Mouse (Mus musculus) liver, embryonic 11.5 days (tissue): ENCODE measurements around the gene B3gntl1. TPM values are rescaled to one million over a fixed set of nuclear protein-coding genes. Genes with fewer than 3 reads are reported as not detected.

Experiments used
- ATAC-seq: fragments of 200-750 bp; cut with Nextera tagmentation; replicated peaks from 2 replicates; pipeline ENCODE4 v1.8.0; 2017; ENCODE audit warnings: moderate number of reproducible peaks, mild to moderate bottlenecking, moderate TSS enrichment, moderate library complexity; ENCODE audit not compliant: low FRiP score
- DNase-seq: peaks from one replicate; pipeline ENCODE4 v3.0.0-alpha.2; 2017; ENCODE audit warnings: low spot score
- H3K27ac ChIP-seq: fragments of 300-500 bp; sonication (generic); 2 replicates; pipeline ENCODE4 v1.5.1; 2014; ENCODE audit warnings: mild to moderate bottlenecking, low read depth, low read length, control low read depth
- H3K27me3 ChIP-seq: fragments of 300-500 bp; sonication (generic); replicated peaks from 2 replicates; pipeline ENCODE4 v1.6.1; 2014; ENCODE audit warnings: low read length, mixed read lengths; ENCODE audit not compliant: control insufficient read depth, insufficient read depth
- H3K36me3 ChIP-seq: fragments of 300-500 bp; sonication (generic); 2 replicates; pipeline ENCODE4 v1.6.1; 2014; ENCODE audit warnings: mild to moderate bottlenecking, low read length, moderate library complexity, mixed read lengths; ENCODE audit not compliant: control insufficient read depth, insufficient read depth
- H3K4me1 ChIP-seq: fragments of 300-500 bp; sonication (generic); replicated peaks from 2 replicates; pipeline ENCODE4 v1.6.1; 2014; ENCODE audit warnings: low read length, mixed read lengths; ENCODE audit not compliant: control insufficient read depth, insufficient read depth
- H3K4me2 ChIP-seq: fragments of 300-500 bp; sonication (generic); 2 replicates; pipeline ENCODE4 v1.6.1; 2014; ENCODE audit warnings: mild to moderate bottlenecking, control low read depth, moderate library complexity
- H3K4me3 ChIP-seq: fragments of 300-500 bp; sonication (generic); 2 replicates; pipeline ENCODE4 v1.5.1; 2014; ENCODE audit warnings: low read depth, low read length, control low read depth
- H3K9ac ChIP-seq: fragments of 300-500 bp; sonication (generic); 2 replicates; pipeline ENCODE4 v1.6.1; 2014; ENCODE audit warnings: low read depth, low read length, control low read depth
- H3K9me3 ChIP-seq: fragments of 300-500 bp; sonication (generic); 2 replicates; pipeline ENCODE4 v1.6.1; 2016; ENCODE audit warnings: low read length, inconsistent platforms, mixed read lengths; ENCODE audit not compliant: control insufficient read depth
- WGBS: fragments of 180-500 bp; shearing (Covaris S2); extraction: QIAGEN DNeasy Blood & Tissue Kit; methylation state at CpG from one replicate; pipeline ENCODE4 v1.1.7; 2014; 5-methylcytosine and 5-hydroxymethylcytosine counted together
- polyA plus RNA-seq: library from polyadenylated mRNA; unstranded; fragments of >200 nt; fragmentation: Nextera tagmentation; extraction: Ambion mirVana; gene quantifications from 2 replicates; pipeline ENCODE4 v1.2.1, GENCODE M21; 2014

Gene B3gntl1
- polyA plus RNA-seq, 1 experiment from 2014 or later, result 5.9 TPM

DNA sequence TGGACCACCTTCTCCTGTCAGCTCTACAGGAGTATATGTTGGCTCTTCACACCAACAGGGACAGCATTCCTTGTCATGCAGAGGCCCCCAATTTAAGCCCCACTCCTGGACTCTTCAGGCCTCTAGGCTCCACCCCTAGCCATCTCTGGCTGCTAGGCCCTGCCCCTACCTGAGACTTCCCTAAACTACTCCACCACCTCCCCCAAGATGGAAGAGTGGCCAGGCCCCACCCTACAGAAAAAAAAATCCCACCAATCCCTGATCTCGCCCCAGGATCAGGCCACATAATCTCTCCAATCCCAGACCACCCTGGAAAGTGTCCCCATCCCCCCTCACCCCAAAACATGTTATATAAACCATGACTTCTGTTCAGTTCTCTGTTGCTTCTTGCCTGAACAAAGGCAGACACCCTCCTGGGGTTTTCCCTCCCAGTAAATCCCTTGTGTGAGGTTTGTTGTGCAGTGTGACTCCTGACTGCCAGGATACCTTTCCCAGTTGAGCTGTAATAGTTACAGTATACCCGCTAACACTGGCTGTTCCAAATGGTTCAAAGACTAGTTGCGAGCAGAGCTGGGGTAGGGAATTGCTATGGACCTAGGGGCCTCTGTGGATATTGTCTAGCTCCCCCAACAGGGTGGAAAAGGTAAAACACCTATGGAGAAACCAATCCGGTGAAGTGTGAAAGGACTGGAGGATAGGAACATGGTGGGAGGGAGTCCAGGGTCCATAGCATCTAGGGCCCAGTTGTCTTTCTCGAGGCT lies 22.5 kb upstream of the B3gntl1 start:
- Histone ChIP-seq H3K27ac (no peak overlapping the region), H3K4me2 (no peak overlapping the region), H3K27me3 (no peaks in the 10 kb centered on the region), H3K36me3 (no peaks in the 10 kb centered on the region), H3K9me3 (no peaks in the 10 kb centered on the region), H3K4me3 (no peak overlapping the region), H3K4me1 (no peaks in the 10 kb centered on the region), H3K9ac (no peak overlapping the region)
- no peak for DNase-seq
- WGBS, result 75% methylated on average over 5 of the region's 5 CpGs
- no peak for ATAC-seq

DNA sequence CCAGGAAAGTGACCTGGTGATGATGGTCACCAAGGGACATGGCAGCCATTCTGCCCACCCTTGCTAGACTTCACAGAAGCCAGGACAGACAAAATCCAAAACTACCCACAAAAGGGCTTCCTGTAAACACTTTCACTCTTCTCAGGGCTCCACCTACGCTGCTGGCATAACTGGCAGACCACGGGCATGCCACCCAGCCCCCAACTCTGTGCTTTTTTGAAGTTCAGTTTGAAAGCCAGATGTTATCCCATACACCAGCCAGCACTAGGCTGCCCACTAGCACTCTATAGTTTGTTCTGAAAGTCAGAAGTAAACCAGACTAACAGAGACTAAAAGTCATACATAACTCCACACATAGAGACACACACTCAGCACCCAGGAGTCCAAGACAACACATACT lies 15.1 kb upstream of the B3gntl1 start:
- Histone ChIP-seq H3K27me3 (no peaks in the 10 kb centered on the region), H3K9me3 (no peaks in the 10 kb centered on the region), H3K27ac (no peak overlapping the region), H3K4me2 (no peak overlapping the region), H3K4me1 (no peaks in the 10 kb centered on the region), H3K36me3 (no peaks in the 10 kb centered on the region), H3K9ac (no peak overlapping the region), H3K4me3 (no peak overlapping the region)
- 80% methylated on average over 2 of the region's 2 CpGs for WGBS
- ATAC-seq, result no peak
- DNase-seq, result no peak

- DNase-seq (no peak), ATAC-seq (no peak)
- no peaks in the 10 kb centered on the region for H3K27me3 ChIP-seq
- 56% methylated on average over 5 of the region's 5 CpGs for WGBS
- no peaks in the 10 kb centered on the region for H3K4me1 ChIP-seq
- H3K36me3 ChIP-seq, result no peaks in the 10 kb centered on the region
- no peaks in the 10 kb centered on the region for H3K9me3 ChIP-seq
- no peak overlapping the region for H3K4me3 ChIP-seq
- H3K27ac ChIP-seq, result no peak overlapping the region
- no peak overlapping the region for H3K9ac ChIP-seq
- H3K4me2 ChIP-seq, result no peak overlapping the region
These were observed 13.7 kb upstream of the B3gntl1 start for GRCm38 (mm10) chr11:121686674-121687073.

- no peaks in the 10 kb centered on the region for H3K9me3 ChIP-seq
- no peak overlapping the region for H3K4me3 ChIP-seq
- H3K4me2 ChIP-seq, result no peak overlapping the region
- WGBS, result 75% methylated on average over 4 of the region's 4 CpGs
- no peak for ATAC-seq
- no peaks in the 10 kb centered on the region for H3K36me3 ChIP-seq
- no peaks in the 10 kb centered on the region for H3K27me3 ChIP-seq
- H3K27ac ChIP-seq, result no peak overlapping the region
- DNase-seq, result no peak
- no peak overlapping the region for H3K9ac ChIP-seq
- no peaks in the 10 kb centered on the region for H3K4me1 ChIP-seq
These were observed 13.1 kb upstream of the B3gntl1 start for GRCm38 (mm10) chr11:121686091-121686490.

- 57% methylated on average over 6 of the region's 6 CpGs for WGBS
- ATAC-seq, result no peak
These were observed 12.6 kb upstream of the B3gntl1 start for GRCm38 (mm10) chr11:121685491-121686001.

GRCm38 (mm10) chr11:121683243-121683642 lies 10.3 kb upstream of the B3gntl1 start:
- Histone ChIP-seq H3K4me2 (no peak overlapping the region), H3K9me3 (no peaks in the 10 kb centered on the region), H3K27ac (no peak overlapping the region), H3K4me3 (no peak overlapping the region), H3K36me3 (no peaks in the 10 kb centered on the region), H3K9ac (no peak overlapping the region), H3K4me1 (no peaks in the 10 kb centered on the region), H3K27me3 (no peaks in the 10 kb centered on the region)
- DNase-seq (no peak), ATAC-seq (no peak)
- WGBS, result 57% methylated on average over 3 of the region's 3 CpGs

More at GRCm38 (mm10) chr11:121685491-121686001, 12.6 kb upstream of the B3gntl1 start:
- no peaks in the 10 kb centered on the region for H3K27me3 ChIP-seq
- no peaks in the 10 kb centered on the region for H3K4me1 ChIP-seq
- no peak overlapping the region for H3K9ac ChIP-seq
- no peak for DNase-seq
- H3K4me3 ChIP-seq, result no peak overlapping the region
- no peaks in the 10 kb centered on the region for H3K9me3 ChIP-seq
- H3K27ac ChIP-seq, result no peak overlapping the region
- no peaks in the 10 kb centered on the region for H3K36me3 ChIP-seq
- no peak overlapping the region for H3K4me2 ChIP-seq

- ATAC-seq, result no peak; the same call in 1 of the 2 replicates
- WGBS, result 55% methylated on average over 5 of the region's 5 CpGs
- no peak overlapping the region for H3K4me3 ChIP-seq
These were observed 7.8 kb upstream of the B3gntl1 start for GRCm38 (mm10) chr11:121680750-121681149.

DNA sequence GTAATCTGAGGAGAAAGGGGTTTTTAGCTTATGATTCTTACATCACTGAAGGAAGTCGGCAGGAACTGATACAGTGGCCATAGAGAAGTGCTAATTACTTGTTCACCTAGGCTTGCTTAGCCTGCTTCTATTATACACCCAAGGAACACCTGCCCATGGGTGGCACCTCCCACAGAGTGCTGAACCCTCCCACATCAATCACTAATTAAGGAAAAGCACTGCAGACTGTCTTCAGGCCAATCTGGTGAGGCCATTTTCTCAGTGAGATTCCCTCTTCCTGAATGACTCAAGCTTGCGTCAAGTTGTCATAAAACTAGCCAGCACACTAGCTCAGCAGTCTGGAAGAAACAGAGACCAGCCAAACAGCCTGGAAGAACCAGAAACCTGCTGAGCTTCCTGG lies 6.6 kb upstream of the B3gntl1 start:
- Histone ChIP-seq H3K4me2 (no peak overlapping the region), H3K9me3 (no peaks in the 10 kb centered on the region), H3K9ac (no peak overlapping the region), H3K36me3 (no peaks in the 10 kb centered on the region), H3K4me3 (no peak overlapping the region), H3K27me3 (no peaks in the 10 kb centered on the region), H3K27ac (no peak overlapping the region), H3K4me1 (no peaks in the 10 kb centered on the region)
- 72% methylated on average over 2 of the region's 2 CpGs for WGBS
- DNase-seq, result no peak
- no peak for ATAC-seq

More at GRCm38 (mm10) chr11:121680750-121681149, 7.8 kb upstream of the B3gntl1 start:
- H3K4me2 ChIP-seq, result no peak overlapping the region
- DNase-seq, result no peak
- H3K9me3 ChIP-seq, result no peaks in the 10 kb centered on the region
- H3K27ac ChIP-seq, result no peak overlapping the region
- no peaks in the 10 kb centered on the region for H3K36me3 ChIP-seq
- no peaks in the 10 kb centered on the region for H3K4me1 ChIP-seq
- H3K27me3 ChIP-seq, result no peaks in the 10 kb centered on the region
- no peak overlapping the region for H3K9ac ChIP-seq

DNA sequence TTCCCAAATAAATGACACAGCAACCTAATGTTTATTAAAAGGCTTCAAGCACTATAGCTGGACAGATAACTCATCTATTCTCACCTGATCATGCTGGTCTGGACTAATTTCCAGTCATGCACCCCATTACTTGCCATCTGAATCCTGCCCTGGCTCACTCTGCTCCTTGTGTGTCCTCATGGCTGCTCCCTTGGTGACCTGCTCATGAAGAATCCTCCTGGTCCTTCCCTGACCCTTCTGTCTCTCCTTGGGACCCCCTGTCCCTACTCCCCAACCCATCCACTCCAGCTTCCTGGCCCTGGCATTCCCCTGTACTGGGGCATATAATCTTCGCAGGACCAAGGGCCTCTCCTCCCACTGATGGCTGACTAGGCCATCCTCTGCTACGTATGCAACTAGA lies 3.9 kb upstream of the B3gntl1 start:
- no peak for ATAC-seq
- H3K4me2 ChIP-seq, result no peak overlapping the region
- DNase-seq, result no peak
- no peaks in the 10 kb centered on the region for H3K9me3 ChIP-seq
- H3K4me3 ChIP-seq, result no peak overlapping the region
- no peak overlapping the region for H3K9ac ChIP-seq
- no peak overlapping the region for H3K27ac ChIP-seq
- H3K27me3 ChIP-seq, result no peaks in the 10 kb centered on the region
- peaks cover 7% of the 10 kb centered on the region for H3K4me1 ChIP-seq
- no peaks in the 10 kb centered on the region for H3K36me3 ChIP-seq
- 84% methylated on average over 2 of the region's 2 CpGs for WGBS
